22 mouse cellular contexts compared by ENCODE assay signal in the genomic region with DNA sequence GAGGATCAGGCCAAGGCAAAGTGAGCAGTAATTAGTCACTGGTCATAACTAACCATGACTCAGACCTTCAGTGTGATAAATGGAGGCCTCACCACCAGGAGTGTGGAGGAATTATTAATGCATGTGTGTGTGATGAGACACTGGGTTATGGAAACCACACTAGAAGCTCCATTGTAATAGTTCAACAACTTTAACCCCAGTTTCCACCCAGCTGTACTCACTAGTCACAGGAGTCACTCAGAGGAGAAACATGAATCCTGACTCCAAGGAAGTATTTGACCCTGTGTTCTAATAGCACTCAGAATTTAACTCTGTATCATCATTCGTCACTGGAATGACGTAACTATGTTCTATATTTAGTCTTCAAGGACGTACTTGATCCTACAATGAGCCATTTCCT.
DNase-seq lines count a peak whose midpoint lies in the region; ATAC-seq and TF ChIP-seq lines count a peak whose summit lies in the region.
"Had no signal": no experiment of that assay in that cellular context is flagged by ENCODE, and none has a peak within 500 bp of the region (broad histone marks: within the 10 kb centered on the region; RNA-seq: fewer than 3 reads in every experiment).

No protein-coding gene starts in this region.

- ATAC-seq in Patski = peak; percentile 93
- no peak for ATAC-seq in intestine, embryonic 16.5 days
- ATAC-seq: activated CD4-positive, CD25-positive, alpha-beta regulatory T cell, adult 4 months; forebrain, embryonic 16.5 days; intestine, embryonic 15.5 days had no signal

- no peak overlapping the region for H3K4me3 ChIP-seq in intestine, embryonic 16.5 days (ENCODE audit: low read length)
- H3K4me3 ChIP-seq: embryonic facial prominence, embryonic 15.5 days; forebrain, embryonic 12.5 days; heart, adult 2 months; heart, embryonic 12.5 days; hindbrain, embryonic 10.5 days; intestine, embryonic 15.5 days had no signal

- H3K36me3 ChIP-seq in intestine, embryonic 16.5 days (ENCODE audit: control insufficient read depth, insufficient read depth, low read length) = no peaks in the 10 kb centered on the region
- H3K36me3 ChIP-seq: embryonic facial prominence, embryonic 15.5 days; forebrain, embryonic 12.5 days; heart, embryonic 12.5 days; hindbrain, embryonic 10.5 days; intestine, embryonic 15.5 days had no signal

- no peak overlapping the region for H3K4me2 ChIP-seq in intestine, embryonic 16.5 days (ENCODE audit: low read depth, low read length)
- H3K4me2 ChIP-seq: embryonic facial prominence, embryonic 15.5 days; forebrain, embryonic 12.5 days; heart, embryonic 12.5 days; hindbrain, embryonic 14.5 days; intestine, embryonic 15.5 days had no signal

- in situ Hi-C loops in Patski (cut with MboI; ENCODE audit: low pct_unique_long_range_greater_than_20kb) = loop anchor here (10.0 kb wide), 2 partner anchors 240 to 280 kb away; a partner anchor contains a TSS

- WGBS in intestine, embryonic 16.5 days = 30% methylated on average over 3 of the region's 3 CpGs

- no peak overlapping the region for H3K27ac ChIP-seq in intestine, embryonic 16.5 days (ENCODE audit: low read length)
- H3K27ac ChIP-seq: embryonic facial prominence, embryonic 15.5 days; forebrain, embryonic 12.5 days; heart, adult 2 months; hindbrain, embryonic 10.5 days; hindbrain, embryonic 14.5 days; intestine, embryonic 15.5 days had no signal

- peak; percentile 2 for DNase-seq in adrenal gland, postnatal 10 days
- DNase-seq in adrenal gland, postnatal 36 days = no peak
- peak; percentile 13 for DNase-seq in 416B (ENCODE audit: low read depth)
- DNase-seq in Patski (ENCODE audit: low read depth, low spot score) = peak; percentile 90
- DNase-seq in spleen, postnatal 10 days (ENCODE audit: low spot score in 2 of 2) = no peak
- DNase-seq: adrenal gland, postnatal 14 days; cerebellum, adult 8-10 months; cerebellum, postnatal 14 days; embryo, embryonic 11 days; gastrocnemius, postnatal 10 days; heart, adult 2 months; kidney, adult 2 months had no signal

- H3K9me3 ChIP-seq in intestine, embryonic 16.5 days (ENCODE audit: control insufficient read depth, low read length) = no peaks in the 10 kb centered on the region
- H3K9me3 ChIP-seq: embryonic facial prominence, embryonic 15.5 days; forebrain, embryonic 12.5 days; heart, embryonic 12.5 days; hindbrain, embryonic 10.5 days; intestine, embryonic 15.5 days had no signal

- no peaks in the 10 kb centered on the region for H3K27me3 ChIP-seq in Patski
- no peaks in the 10 kb centered on the region for H3K27me3 ChIP-seq in intestine, embryonic 16.5 days (replicated peaks; ENCODE audit: control insufficient read depth, insufficient read depth, low read length)
- H3K27me3 ChIP-seq: CH12.LX; embryonic facial prominence, embryonic 15.5 days; forebrain, embryonic 12.5 days; heart, embryonic 12.5 days; intestine, embryonic 15.5 days had no signal

- H3K4me1 ChIP-seq in intestine, embryonic 16.5 days (ENCODE audit: control insufficient read depth, insufficient read depth, low read length) = no peaks in the 10 kb centered on the region
- H3K4me1 ChIP-seq: embryonic facial prominence, embryonic 15.5 days; forebrain, embryonic 12.5 days; heart, embryonic 12.5 days; hindbrain, embryonic 10.5 days; intestine, embryonic 15.5 days had no signal

- CTCF ChIA-PET in Patski (lab: Charles Lee) = interaction anchor here (1.1 to 1.6 kb wide), 2 partner anchors 16 to 247 kb away, joined by 3 read pairs; no protein-coding TSS in a partner anchor

- no peak for TF ChIP-seq CTCF in Patski (IDR thresholded peaks at IDR 0.05)

- POLR2A ChIA-PET in Patski (lab: Charles Lee) = no interaction called here

- no peak overlapping the region for H3K9ac ChIP-seq in intestine, embryonic 16.5 days (ENCODE audit: low read depth, low read length)
- H3K9ac ChIP-seq: embryonic facial prominence, embryonic 15.5 days; forebrain, embryonic 12.5 days; heart, embryonic 12.5 days; hindbrain, embryonic 14.5 days; intestine, embryonic 15.5 days had no signal

Comparison
In these comparisons a context has a peak if more than half of its experiments do, and no peak if none do; other contexts are left out.
1. DNase-seq: peak in adrenal gland, postnatal 10 days (single experiment), 416B (single experiment) and Patski (single experiment); none in adrenal gland, postnatal 36 days (0 of 2) and spleen, postnatal 10 days (0 of 2).